Mouse (Mus musculus) megakaryocyte, embryonic 14.5 days (primary cell): ENCODE measurements around the gene Lrig3.

Experiments used
- FLI1 ChIP-seq: IDR thresholded peaks from 2 replicates; pipeline ENCODE4 v1.6.1; 2012; ENCODE audit warnings: low read length, inconsistent platforms, mixed read lengths
- GATA1 ChIP-seq: IDR thresholded peaks from 3 replicates; pipeline ENCODE4 v1.6.1; 2012; ENCODE audit warnings: mixed read lengths, low read length, inconsistent platforms, borderline replicate concordance

- no peak for TF ChIP-seq GATA1
- no peak for TF ChIP-seq FLI1
Measured at GRCm38 (mm10) chr10:126000861-126001390, 35.0 kb downstream of the Lrig3 start.
